Mouse (Mus musculus): ENCODE results near the gene Olfr372.
"Not testable (repeated sequence)": the region's sequence is repeated elsewhere in the genome, so short reads cannot be mapped to it uniquely, and the experiment has no call there.

The Olfr372 gene

DNA sequence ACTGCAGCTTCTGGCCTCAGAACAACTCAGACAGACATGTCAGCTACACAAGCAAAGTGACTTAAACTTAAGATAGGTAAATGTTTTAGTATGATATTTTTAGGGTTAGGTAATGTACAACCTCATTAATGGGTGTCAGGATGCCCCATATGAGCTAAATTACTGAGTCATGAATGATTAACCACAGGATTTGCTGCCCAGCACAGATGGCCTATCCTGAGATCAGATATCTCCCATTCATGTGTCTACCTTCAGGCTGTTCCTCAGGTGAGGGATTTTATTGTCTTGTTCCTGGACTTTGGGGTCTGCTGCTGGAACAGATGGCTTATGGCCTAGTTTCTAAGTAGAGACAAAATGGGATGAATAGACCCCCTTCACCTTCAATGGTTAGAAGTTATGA, 55.7 kb downstream of the Olfr372 start:
- DNase-seq (ENCODE audit: inconsistent age in 2 of 2, low spot score in 1 of 2) = not testable (repeated sequence)

DNA sequence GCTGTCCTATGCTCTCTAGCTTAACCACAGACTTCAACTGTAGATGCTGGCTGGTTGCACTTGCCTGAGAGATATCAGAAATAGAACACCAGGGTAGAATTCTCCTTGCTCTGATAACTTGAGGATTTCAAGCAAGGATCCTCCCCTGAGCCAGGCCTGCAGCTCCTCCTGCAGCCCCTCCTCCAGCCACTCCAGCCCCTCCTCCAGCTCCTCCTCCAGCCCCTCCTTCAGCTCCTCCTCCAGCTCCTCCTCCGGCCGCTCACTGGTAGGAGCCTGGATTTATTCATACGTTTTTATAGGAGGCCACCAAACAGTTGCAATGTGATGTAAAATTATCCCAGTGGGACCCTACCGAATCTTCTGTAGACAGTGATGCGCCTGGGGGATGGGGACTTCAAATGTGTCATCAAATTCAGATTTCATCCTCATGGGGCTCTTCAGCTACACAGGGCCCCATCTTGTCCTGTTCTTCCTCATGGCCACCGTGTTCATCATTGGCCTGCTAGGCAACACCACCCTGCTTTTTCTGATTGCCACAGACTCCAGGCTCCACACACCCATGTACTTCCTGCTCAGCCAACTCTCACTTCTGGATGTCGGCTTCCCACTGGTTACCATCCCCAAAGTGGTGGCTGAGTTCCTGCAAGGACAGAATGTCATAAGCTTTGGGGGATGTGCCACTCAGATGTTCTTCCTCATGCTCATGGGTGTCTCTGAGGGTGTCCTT, 58.5 kb downstream of the Olfr372 start:
- peak; percentile 33 to 70 for DNase-seq (ENCODE audit: inconsistent age in 2 of 2, low spot score in 1 of 2)

DNA sequence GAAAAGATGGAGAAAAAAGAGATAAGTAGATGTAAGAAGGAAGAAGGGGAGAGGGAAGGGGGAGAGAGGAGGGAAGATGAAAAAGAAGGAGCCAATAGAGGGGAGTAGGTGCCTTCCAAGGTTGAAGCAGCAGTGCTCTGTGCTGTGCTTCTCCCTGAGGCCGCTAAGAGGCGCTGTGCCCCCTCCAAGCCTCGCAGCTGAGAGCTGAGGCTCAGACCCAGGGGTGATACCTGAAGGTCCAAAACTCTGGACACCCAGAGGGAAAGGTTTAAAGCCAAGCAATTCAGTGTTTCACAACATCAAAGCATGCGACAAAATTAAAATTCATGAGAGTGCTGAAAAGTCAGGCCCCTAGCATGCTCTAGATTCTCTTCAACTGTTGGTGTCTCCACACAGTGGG, 64.1 kb downstream of the Olfr372 start:
- DNase-seq (ENCODE audit: inconsistent age in 2 of 2, low spot score in 1 of 2) = no peak

DNA sequence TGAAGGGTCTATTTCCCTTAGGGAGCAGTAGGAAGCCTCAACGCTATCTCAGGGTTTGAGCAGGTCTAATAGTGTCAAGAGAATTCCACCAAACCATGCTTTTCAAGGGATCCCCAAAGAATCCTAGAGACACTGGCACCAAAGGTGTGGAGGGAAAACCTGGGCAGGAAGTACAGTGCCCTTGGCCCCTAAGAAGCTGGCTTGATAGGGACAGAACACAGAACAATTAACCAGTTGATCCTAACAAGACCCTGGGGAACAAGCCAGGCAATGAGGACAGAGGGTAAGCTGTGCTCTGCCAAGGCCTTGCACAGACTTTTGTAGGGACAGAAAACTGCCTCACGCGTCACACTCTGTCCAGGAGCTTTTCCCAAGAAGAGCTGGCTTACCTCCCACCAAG, 65.7 kb downstream of the Olfr372 start, which contains the start of gene Olfr374:
Olfr374 (plus strand) TSS at position 301 of the 400 bp plus-strand sequence.
- DNase-seq (ENCODE audit: inconsistent age in 2 of 2, low spot score in 1 of 2) = no peak
